Mouse (Mus musculus): Measurements from ENCODE around the gene Phgdh. TPM values are rescaled to one million over a fixed set of nuclear protein-coding genes. Genes with fewer than 3 reads are reported as not detected.

Gene Phgdh
- total and polyA plus RNA-seq, 3 experiments, result not detected

GRCm38 (mm10) chr3:98355344-98356025 lies 15.7 kb upstream of the Phgdh start:
- DNase-seq (ENCODE audit: low spot score), result no peak
- ATAC-seq (ENCODE audit: extremely low read depth, insufficient number of reproducible peaks, low FRiP score, poor library complexity, severe bottlenecking), result no peak
- TF ChIP-seq GATA1 (IDR thresholded peaks at IDR 0.05; ENCODE audit: borderline replicate concordance, low read length) (no peak), CTCF (IDR thresholded peaks at IDR 0.05; ENCODE audit: low read depth, low read length) (no peak), GATA2 (IDR thresholded peaks at IDR 0.05; ENCODE audit: borderline replicate concordance, low read depth, low read length) (no peak), POLR2AphosphoS5 (IDR thresholded peaks at IDR 0.05; ENCODE audit: insufficient replicate concordance, low read depth, low read length) (no peak), TAL1 (conservative IDR thresholded peaks at IDR 0.05; ENCODE audit: low read depth, low read length) (no peak)
- Histone ChIP-seq H3K9me3 (replicated peaks) (peaks cover 49% of the 10 kb centered on the region), H3K4me3 (ENCODE audit: low read depth, low read length) (no peak overlapping the region), H3K36me3 (replicated peaks) (no peaks in the 10 kb centered on the region), H3K4me1 (ENCODE audit: insufficient read depth, low read depth, low read length) (no peaks in the 10 kb centered on the region), H3K27me3 (ENCODE audit: insufficient read depth, low read length) (no peaks in the 10 kb centered on the region)

- no peaks in the 10 kb centered on the region for H3K27me3 ChIP-seq (ENCODE audit: insufficient read depth, low read length)
- ATAC-seq (ENCODE audit: extremely low read depth, insufficient number of reproducible peaks, low FRiP score, poor library complexity, severe bottlenecking) (no peak), DNase-seq (ENCODE audit: low spot score) (no peak)
- no peaks in the 10 kb centered on the region for H3K4me1 ChIP-seq (ENCODE audit: insufficient read depth, low read depth, low read length)
- H3K4me3 ChIP-seq (ENCODE audit: low read depth, low read length), result no peak overlapping the region
- no peak for TF ChIP-seq GATA1 (IDR thresholded peaks at IDR 0.05; ENCODE audit: borderline replicate concordance, low read length)
- no peak for TF ChIP-seq TAL1 (conservative IDR thresholded peaks at IDR 0.05; ENCODE audit: low read depth, low read length)
- TF ChIP-seq GATA2 (IDR thresholded peaks at IDR 0.05; ENCODE audit: borderline replicate concordance, low read depth, low read length), result no peak
- no peak for TF ChIP-seq CTCF (IDR thresholded peaks at IDR 0.05; ENCODE audit: low read depth, low read length)
- TF ChIP-seq POLR2AphosphoS5 (IDR thresholded peaks at IDR 0.05; ENCODE audit: insufficient replicate concordance, low read depth, low read length), result no peak
- H3K36me3 ChIP-seq (replicated peaks), result no peaks in the 10 kb centered on the region
- H3K9me3 ChIP-seq (replicated peaks), result peaks cover 50% of the 10 kb centered on the region
Measured at GRCm38 (mm10) chr3:98353892-98354291, 14.1 kb upstream of the Phgdh start.

- no peak for ATAC-seq (ENCODE audit: extremely low read depth, insufficient number of reproducible peaks, low FRiP score, poor library complexity, severe bottlenecking)
- no peaks in the 10 kb centered on the region for H3K27me3 ChIP-seq (ENCODE audit: insufficient read depth, low read length)
- H3K4me1 ChIP-seq (ENCODE audit: insufficient read depth, low read depth, low read length), result no peaks in the 10 kb centered on the region
- TF ChIP-seq CTCF (IDR thresholded peaks at IDR 0.05; ENCODE audit: low read depth, low read length) (no peak), GATA2 (IDR thresholded peaks at IDR 0.05; ENCODE audit: borderline replicate concordance, low read depth, low read length) (no peak), POLR2AphosphoS5 (IDR thresholded peaks at IDR 0.05; ENCODE audit: insufficient replicate concordance, low read depth, low read length) (no peak), TAL1 (conservative IDR thresholded peaks at IDR 0.05; ENCODE audit: low read depth, low read length) (no peak)
- peaks cover 48% of the 10 kb centered on the region for H3K9me3 ChIP-seq (replicated peaks)
- H3K4me3 ChIP-seq (ENCODE audit: low read depth, low read length), result no peak overlapping the region
- DNase-seq (ENCODE audit: low spot score), result no peak
- H3K36me3 ChIP-seq (replicated peaks), result no peaks in the 10 kb centered on the region
Measured at GRCm38 (mm10) chr3:98348705-98349104, 8.9 kb upstream of the Phgdh start.

- ATAC-seq (ENCODE audit: extremely low read depth, insufficient number of reproducible peaks, low FRiP score, poor library complexity, severe bottlenecking) (no peak), DNase-seq (ENCODE audit: low spot score) (no peak)
- Histone ChIP-seq H3K27me3 (ENCODE audit: insufficient read depth, low read length) (no peaks in the 10 kb centered on the region), H3K4me3 (ENCODE audit: low read depth, low read length) (no peak overlapping the region), H3K4me1 (ENCODE audit: insufficient read depth, low read depth, low read length) (no peaks in the 10 kb centered on the region), H3K36me3 (replicated peaks) (no peaks in the 10 kb centered on the region), H3K9me3 (replicated peaks) (peaks cover 48% of the 10 kb centered on the region)
- TF ChIP-seq TAL1 (conservative IDR thresholded peaks at IDR 0.05; ENCODE audit: low read depth, low read length), result no peak
- no peak for TF ChIP-seq GATA1 (IDR thresholded peaks at IDR 0.05; ENCODE audit: borderline replicate concordance, low read length)
- no peak for TF ChIP-seq GATA2 (IDR thresholded peaks at IDR 0.05; ENCODE audit: borderline replicate concordance, low read depth, low read length)
Measured at GRCm38 (mm10) chr3:98348106-98348505, 8.3 kb upstream of the Phgdh start.

GRCm38 (mm10) chr3:98343235-98343634 lies 3.4 kb upstream of the Phgdh start:
- H3K4me1 ChIP-seq (ENCODE audit: insufficient read depth, low read depth, low read length), result no peaks in the 10 kb centered on the region
- TF ChIP-seq GATA1 (IDR thresholded peaks at IDR 0.05; ENCODE audit: borderline replicate concordance, low read length), result no peak
- TF ChIP-seq CTCF (IDR thresholded peaks at IDR 0.05; ENCODE audit: low read depth, low read length), result no peak
- TF ChIP-seq GATA2 (IDR thresholded peaks at IDR 0.05; ENCODE audit: borderline replicate concordance, low read depth, low read length), result no peak
- TF ChIP-seq TAL1 (conservative IDR thresholded peaks at IDR 0.05; ENCODE audit: low read depth, low read length), result no peak
- no peak for TF ChIP-seq POLR2AphosphoS5 (IDR thresholded peaks at IDR 0.05; ENCODE audit: insufficient replicate concordance, low read depth, low read length)
- no peak for DNase-seq (ENCODE audit: low spot score)

GRCm38 (mm10) chr3:98340818-98341594 lies 1.2 kb upstream of the Phgdh start:
- no peaks in the 10 kb centered on the region for H3K4me1 ChIP-seq (ENCODE audit: insufficient read depth, low read depth, low read length)
- H3K27me3 ChIP-seq (ENCODE audit: insufficient read depth, low read length), result no peaks in the 10 kb centered on the region
- H3K9me3 ChIP-seq (replicated peaks), result peaks cover 51% of the 10 kb centered on the region
- H3K36me3 ChIP-seq (replicated peaks), result no peaks in the 10 kb centered on the region
- no peak for TF ChIP-seq GATA2 (IDR thresholded peaks at IDR 0.05; ENCODE audit: borderline replicate concordance, low read depth, low read length)
- no peak for TF ChIP-seq TAL1 (conservative IDR thresholded peaks at IDR 0.05; ENCODE audit: low read depth, low read length)
- no peak for TF ChIP-seq CTCF (IDR thresholded peaks at IDR 0.05; ENCODE audit: low read depth, low read length)
- no peak for TF ChIP-seq GATA1 (IDR thresholded peaks at IDR 0.05; ENCODE audit: borderline replicate concordance, low read length)
- TF ChIP-seq POLR2AphosphoS5 (IDR thresholded peaks at IDR 0.05; ENCODE audit: insufficient replicate concordance, low read depth, low read length), result no peak
- no peak for ATAC-seq (ENCODE audit: extremely low read depth, insufficient number of reproducible peaks, low FRiP score, poor library complexity, severe bottlenecking)
- no peak for DNase-seq (ENCODE audit: low spot score)
- H3K4me3 ChIP-seq (ENCODE audit: low read depth, low read length), result no peak overlapping the region

More at GRCm38 (mm10) chr3:98343235-98343634, 3.4 kb upstream of the Phgdh start:
- H3K27me3 ChIP-seq (ENCODE audit: insufficient read depth, low read length), result no peaks in the 10 kb centered on the region
- ATAC-seq (ENCODE audit: extremely low read depth, insufficient number of reproducible peaks, low FRiP score, poor library complexity, severe bottlenecking), result no peak
- H3K4me3 ChIP-seq (ENCODE audit: low read depth, low read length), result no peak overlapping the region
- H3K36me3 ChIP-seq (replicated peaks), result no peaks in the 10 kb centered on the region
- peaks cover 41% of the 10 kb centered on the region for H3K9me3 ChIP-seq (replicated peaks)
